Mouse (Mus musculus) kidney, adult 11 months (tissue): Measurements from ENCODE around the gene Spag6.
A peak's percentile ranks its signal among the peaks of the same experiment; 100 is the strongest.

Experiments used
- DNase-seq: peaks from one replicate; pipeline ENCODE4 v3.0.0; 2022

Gene Spag6

GRCm38 (mm10) chr2:18688708-18689063 is 5.1 kb upstream of the Spag6 start:
- DNase-seq, result peak; percentile 15

DNA sequence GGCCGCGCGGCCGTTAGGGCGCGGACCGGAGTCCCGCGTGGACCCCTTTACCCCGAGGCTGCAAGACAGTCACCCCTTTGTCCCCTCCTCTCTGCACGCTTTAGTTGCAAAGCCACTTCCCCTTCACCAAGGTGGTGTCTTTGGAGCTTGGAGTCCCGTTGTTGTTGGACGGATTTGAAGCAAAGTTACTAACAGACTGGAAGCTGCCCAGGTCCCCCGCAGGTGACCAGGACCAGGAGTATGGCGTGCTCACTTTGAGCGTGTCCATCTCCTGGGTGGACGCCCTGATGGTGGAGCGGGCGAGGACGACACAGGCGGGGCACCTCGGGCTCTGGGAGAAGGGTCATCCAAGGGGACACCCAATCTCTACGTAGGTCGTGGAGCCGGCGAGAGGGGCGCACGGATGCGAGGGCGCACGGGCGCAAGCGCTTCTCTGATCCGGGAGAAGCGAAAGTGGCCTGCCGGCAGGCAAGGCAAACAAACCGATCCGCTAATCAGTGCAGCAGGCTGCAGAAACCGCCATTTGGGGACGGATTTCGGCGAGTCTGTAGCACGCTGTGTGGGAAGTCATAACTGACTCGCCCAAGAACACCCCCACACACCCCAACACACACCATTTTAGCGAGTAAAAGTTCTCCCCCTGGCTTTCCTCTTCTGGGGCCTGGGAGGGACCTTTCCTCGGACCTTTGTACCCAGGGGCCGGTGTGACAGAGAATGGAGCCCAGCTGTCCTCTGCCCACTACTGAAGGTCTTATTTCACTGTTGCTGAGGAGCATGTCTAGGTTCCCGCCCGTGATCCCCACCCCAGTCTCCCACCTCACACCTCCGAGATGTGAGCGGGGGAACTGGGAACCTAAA is 4.5 kb upstream of the Spag6 start:
- peak; percentile 43 for DNase-seq

- DNase-seq, result no peak
These were observed 3.7 kb upstream of the Spag6 start for GRCm38 (mm10) chr2:18690055-18690691.

DNA sequence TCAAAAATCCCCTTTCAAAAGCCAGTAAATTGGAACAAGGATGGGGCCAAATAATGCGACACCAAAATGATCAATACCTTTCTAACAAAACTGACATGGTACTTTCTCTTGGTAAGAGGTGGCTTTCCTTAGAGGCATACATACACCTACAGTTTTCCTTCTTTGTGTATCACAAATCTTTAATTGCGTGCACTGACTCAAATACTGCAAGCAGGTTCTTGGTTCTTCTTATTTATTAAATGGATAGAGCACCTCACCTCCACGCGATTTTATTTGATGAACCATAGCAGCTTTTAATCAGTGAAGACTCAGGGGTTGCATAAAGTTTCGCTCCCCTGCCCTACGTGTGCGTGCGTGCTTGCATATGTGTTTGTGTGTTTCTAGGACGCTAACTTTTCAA is 3.1 kb upstream of the Spag6 start:
- no peak for DNase-seq

DNA sequence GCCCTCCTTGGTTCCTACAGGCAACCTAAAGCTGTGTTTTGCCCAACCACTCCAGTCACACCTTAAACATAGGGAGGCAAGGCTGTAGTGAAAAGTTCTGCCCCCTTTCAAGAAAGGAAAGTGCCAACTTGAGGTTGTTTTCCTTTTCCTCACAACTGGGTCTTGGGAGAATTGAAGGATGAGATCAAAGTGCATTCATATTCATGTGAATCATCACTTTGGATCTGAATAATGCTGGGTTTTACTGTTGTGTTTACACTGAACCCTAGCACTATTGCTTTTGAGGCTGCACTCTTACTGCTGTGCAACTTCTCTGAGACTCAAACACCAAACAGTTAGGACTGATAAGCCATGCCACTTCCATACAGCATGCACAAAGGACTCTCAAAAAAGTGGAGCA is 1.8 kb upstream of the Spag6 start:
- DNase-seq, result no peak

DNA sequence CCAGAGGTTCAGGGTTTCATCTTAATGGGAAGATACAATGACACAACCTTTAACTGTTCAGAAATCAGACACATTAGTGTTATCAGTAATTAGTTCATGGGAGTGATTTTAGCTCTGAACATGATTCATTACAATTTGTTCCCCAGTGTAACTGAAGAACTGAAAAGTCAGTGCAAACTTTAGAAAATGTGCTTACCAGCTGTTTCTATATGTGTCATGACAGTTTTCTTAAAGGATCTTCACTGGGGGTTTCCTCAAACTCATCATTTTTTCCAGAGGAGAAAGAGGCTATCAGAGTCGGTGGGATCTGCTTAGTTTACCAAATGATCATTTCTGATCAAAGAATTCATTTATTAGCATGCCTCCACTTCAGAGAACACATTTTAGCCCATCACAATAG is 1.3 kb upstream of the Spag6 start:
- DNase-seq, result no peak

- no peak for DNase-seq
These were observed 351 bp upstream of the Spag6 start for GRCm38 (mm10) chr2:18693491-18693870.

GRCm38 (mm10) chr2:18694611-18694950 is 749 bp downstream of the Spag6 start:
- DNase-seq, result no peak

DNA sequence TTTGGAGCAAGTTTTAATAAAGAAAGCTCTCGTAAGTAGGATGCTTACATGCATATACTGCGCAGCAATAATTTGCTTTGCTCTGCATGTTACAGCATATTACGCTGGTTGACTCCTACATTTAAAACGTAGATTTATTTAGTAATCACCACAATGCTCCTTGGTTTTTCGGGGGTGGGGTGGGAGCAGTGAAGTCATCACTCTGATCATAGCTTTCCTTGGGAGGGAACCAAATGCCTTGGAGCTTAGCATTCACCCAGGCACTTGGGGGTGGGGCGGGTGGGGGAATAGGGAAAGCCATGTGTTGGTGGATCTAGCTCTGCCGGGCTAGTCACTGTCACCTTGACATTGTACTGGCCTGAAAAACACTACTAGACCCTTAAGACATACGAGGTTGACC is 1.3 kb downstream of the Spag6 start:
- DNase-seq, result no peak

DNA sequence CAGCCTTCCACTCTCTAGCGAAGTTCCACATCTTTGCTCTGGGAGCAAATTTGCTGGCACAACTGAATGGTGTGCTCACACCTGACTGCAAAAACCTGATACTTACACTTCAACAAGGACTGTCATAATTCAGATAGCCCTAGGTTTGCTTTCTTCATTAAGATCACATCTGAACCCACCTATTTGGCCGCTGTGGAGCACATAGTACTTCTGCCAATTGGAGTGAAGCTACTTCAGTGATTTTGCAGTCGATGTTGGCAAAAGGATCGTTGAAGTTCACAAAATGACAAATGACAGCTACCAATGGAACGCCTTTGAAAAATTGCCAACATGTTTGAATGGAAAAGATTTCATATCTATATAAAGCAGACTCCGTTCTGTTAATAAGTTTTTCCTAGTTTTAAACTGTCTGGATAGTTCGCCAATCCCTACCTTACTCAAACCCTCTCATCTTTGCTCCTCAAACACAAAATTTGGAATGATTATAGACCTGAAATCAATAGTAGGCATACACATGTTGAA is 1.9 kb downstream of the Spag6 start:
- DNase-seq, result no peak

- DNase-seq, result no peak
These were observed 3.9 kb downstream of the Spag6 start for GRCm38 (mm10) chr2:18697591-18698244.

DNA sequence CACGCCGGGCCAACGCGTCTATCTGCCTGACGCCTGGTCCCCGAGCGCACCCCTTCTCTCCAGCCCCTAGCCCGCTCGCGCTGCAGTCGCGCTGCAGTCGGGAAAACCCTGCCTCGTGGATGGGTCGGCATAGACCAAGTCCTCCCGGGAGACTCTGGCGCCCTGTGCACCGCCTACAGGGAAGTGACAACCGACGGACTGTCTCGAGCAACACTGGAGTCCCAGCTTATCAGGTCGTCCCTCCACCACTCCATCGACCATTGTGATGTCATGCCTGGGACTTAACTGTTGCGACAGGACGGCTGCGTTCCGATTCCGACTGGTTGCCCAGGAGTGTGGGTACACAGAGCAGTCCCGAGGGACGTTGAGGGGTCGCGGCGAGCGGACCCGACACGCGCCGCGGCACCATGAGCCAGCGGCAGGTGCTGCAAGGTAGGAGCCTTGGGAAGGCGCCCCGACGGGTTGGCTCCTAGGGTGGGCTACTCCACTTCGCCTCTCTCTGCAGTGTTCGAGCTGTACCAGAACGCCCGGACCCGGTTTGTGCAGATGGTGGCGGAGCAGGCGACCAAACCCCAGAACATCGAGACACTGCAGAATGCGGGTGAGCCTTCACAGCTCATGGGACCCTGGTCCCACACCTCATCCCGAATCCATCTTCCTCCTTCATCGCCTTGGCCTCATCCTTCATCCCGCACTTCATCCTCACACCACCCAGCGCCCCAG is 5.0 kb downstream of the Spag6 start:
- peak; percentile 11 for DNase-seq

DNA sequence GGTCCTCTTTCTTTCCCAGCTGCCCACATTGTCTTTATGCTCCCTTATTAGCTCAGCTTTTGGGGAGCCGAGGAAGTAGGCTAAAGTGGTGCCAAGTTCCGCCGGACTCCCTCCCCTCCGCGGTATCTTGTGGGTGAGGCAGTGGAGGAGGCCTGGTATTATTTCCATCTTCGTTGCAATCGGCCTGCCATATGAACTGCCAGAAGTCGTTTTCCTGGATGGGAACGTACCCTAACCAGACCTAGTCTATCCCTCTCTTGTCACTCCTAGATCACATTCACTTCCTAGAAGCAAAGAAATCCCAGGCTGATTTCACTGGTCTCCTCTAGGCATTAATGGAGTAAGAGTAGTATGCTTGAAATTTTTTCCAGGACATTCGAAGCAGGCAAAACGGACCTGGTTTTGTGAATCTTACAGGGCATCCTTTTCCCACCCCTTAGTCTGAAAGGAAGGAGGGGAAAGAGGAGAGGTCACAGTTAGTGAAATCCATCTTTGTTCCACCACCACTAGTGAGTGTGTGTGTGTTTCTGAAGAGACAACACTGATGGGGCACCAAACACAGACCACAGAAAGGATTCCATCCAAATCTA is 5.7 kb downstream of the Spag6 start:
- DNase-seq, result no peak

- DNase-seq, result no peak
These were observed 16.5 kb downstream of the Spag6 start for GRCm38 (mm10) chr2:18710356-18710755.

- DNase-seq, result no peak
These were observed 19.2 kb downstream of the Spag6 start for GRCm38 (mm10) chr2:18713071-18713470.

DNA sequence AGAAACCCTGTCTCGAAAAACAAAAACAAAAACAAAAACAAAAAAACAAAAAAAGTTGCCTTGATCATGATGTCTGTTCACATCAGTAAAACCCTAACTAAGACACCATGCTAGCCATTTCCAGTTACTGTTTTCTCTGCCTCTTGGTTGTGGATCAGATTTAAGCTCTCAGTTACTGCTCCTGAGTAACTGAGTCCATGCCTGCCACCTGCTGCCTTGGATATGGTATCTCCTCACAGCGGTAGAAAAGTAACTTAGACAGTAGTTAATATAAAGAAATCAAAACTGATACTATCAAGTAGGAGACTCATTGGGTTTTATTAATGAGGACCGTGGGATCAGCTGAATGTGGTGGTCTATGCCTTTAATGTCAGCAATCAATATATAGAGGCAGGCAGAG is 20.5 kb downstream of the Spag6 start:
- DNase-seq, result no peak

DNA sequence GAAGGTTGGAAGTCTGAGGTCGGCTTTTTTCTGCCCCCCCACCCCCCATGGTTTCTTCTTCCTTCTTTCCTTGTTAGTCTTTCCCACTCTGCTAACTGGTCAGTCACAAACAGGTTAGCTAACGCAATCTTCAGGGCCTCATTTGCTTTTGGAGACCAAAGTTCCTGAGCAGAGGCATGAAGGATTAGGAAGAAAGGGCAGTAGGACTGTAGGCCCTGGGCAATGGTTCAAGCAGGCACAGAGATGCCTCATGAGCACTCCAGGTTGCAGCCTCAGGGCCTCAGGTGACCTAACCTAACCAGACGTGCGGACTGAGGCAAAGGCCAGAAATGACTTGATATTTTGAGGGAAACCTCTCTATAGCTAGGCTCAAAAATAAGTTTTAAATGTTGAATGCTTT is 24.7 kb downstream of the Spag6 start:
- no peak for DNase-seq

GRCm38 (mm10) chr2:18722208-18722830 is 28.5 kb downstream of the Spag6 start:
- DNase-seq, result no peak

- no peak for DNase-seq
These were observed 30.6 kb downstream of the Spag6 start for GRCm38 (mm10) chr2:18724462-18724861.

GRCm38 (mm10) chr2:18725880-18726279 is 32.0 kb downstream of the Spag6 start:
- DNase-seq, result no peak

DNA sequence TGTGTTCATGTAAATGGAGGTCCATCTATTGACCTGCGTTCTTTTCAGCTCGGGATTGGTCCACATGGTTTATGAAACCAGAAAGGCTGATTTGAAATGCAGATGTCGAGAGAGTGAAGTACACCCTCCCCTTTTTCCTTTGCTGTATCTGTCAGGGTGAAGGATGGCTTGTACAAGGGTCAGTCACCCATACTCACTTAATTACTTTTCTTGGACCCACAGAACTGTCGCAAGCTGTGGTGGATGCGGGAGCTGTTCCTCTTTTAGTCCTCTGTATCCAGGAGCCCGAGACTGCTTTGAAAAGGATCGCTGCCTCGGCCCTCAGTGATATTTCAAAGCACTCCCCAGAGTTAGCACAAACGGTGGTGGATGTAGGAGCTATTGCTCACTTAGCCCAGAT is 37.9 kb downstream of the Spag6 start:
- DNase-seq, result no peak

GRCm38 (mm10) chr2:18734394-18735127 is 40.7 kb downstream of the Spag6 start:
- no peak for DNase-seq
